Mouse (Mus musculus): ENCODE measurements around the gene Galk1.
A peak's percentile ranks its signal among the peaks of the same experiment; 100 is the strongest.

The Galk1 gene

GRCm38 (mm10) chr11:116009661-116010060 lies 2.9 kb downstream of the Galk1 start:
- DNase-seq = no peak

- no peak for DNase-seq
These were observed 3.6 kb downstream of the Galk1 start for GRCm38 (mm10) chr11:116008832-116009375.

GRCm38 (mm10) chr11:116008411-116008810 lies 4.1 kb downstream of the Galk1 start:
- DNase-seq = no peak

- DNase-seq = no peak
These were observed 5.2 kb downstream of the Galk1 start for GRCm38 (mm10) chr11:116007095-116007850.

GRCm38 (mm10) chr11:116005701-116006419 lies 6.7 kb downstream of the Galk1 start:
- peak in 1 of 2 experiments; percentile 25 for DNase-seq

GRCm38 (mm10) chr11:116004840-116005700 lies 7.4 kb downstream of the Galk1 start:
- peak; percentile 75 to 87 for DNase-seq

- no peak for DNase-seq
These were observed 8.2 kb downstream of the Galk1 start for GRCm38 (mm10) chr11:116004186-116004823.

GRCm38 (mm10) chr11:116002894-116003293 lies 9.6 kb downstream of the Galk1 start:
- no peak for DNase-seq

GRCm38 (mm10) chr11:116001725-116002124 lies 10.8 kb downstream of the Galk1 start:
- DNase-seq = no peak

GRCm38 (mm10) chr11:116000607-116001006 lies 11.9 kb downstream of the Galk1 start:
- DNase-seq = no peak

- peak; percentile 81 to 92 for DNase-seq
These were observed 12.9 kb downstream of the Galk1 start for GRCm38 (mm10) chr11:115999538-116000143.

GRCm38 (mm10) chr11:115999027-115999426 lies 13.5 kb downstream of the Galk1 start:
- DNase-seq = no peak

- no peak for DNase-seq
These were observed 14.9 kb downstream of the Galk1 start for GRCm38 (mm10) chr11:115997662-115998061.

- no peak for DNase-seq
These were observed 15.5 kb downstream of the Galk1 start for GRCm38 (mm10) chr11:115997047-115997446.

GRCm38 (mm10) chr11:115995256-115995655 lies 17.3 kb downstream of the Galk1 start:
- no peak for DNase-seq

GRCm38 (mm10) chr11:115992098-115992497 lies 20.4 kb downstream of the Galk1 start:
- no peak for DNase-seq

GRCm38 (mm10) chr11:115989686-115990085 lies 22.8 kb downstream of the Galk1 start:
- no peak for DNase-seq

- no peak for DNase-seq
These were observed 29.2 kb downstream of the Galk1 start for GRCm38 (mm10) chr11:115983291-115983690.

GRCm38 (mm10) chr11:115982472-115982871 lies 30.0 kb downstream of the Galk1 start:
- no peak for DNase-seq

- no peak for DNase-seq
These were observed 37.0 kb downstream of the Galk1 start for GRCm38 (mm10) chr11:115975544-115975943.

GRCm38 (mm10) chr11:115975083-115975420 lies 37.5 kb downstream of the Galk1 start:
- no peak for DNase-seq
